ENCODE assay signal across 33 mouse cellular contexts in genomic region chr10:63098191-63098590, GRCm38 (mm10). TPM values are rescaled to one million over a fixed set of nuclear protein-coding genes. Genes with fewer than 3 reads are reported as not detected.
"Had no signal": no experiment of that assay in that cellular context is flagged by ENCODE, and none has a peak within 500 bp of the region (broad histone marks: within the 10 kb centered on the region; RNA-seq: fewer than 3 reads in every experiment).

No protein-coding gene starts in this region.

- H3K9ac ChIP-seq: limb, embryonic 12.5 days; limb, embryonic 13.5 days; limb, embryonic 15.5 days; liver, embryonic 12.5 days; liver, embryonic 13.5 days; liver, embryonic 14.5 days; liver, embryonic 15.5 days; liver, postnatal 0 days; lung, embryonic 14.5 days; lung, embryonic 15.5 days; midbrain, embryonic 12.5 days; midbrain, embryonic 13.5 days; midbrain, embryonic 15.5 days had no signal

- H3K27ac ChIP-seq: limb, embryonic 10.5 days; limb, embryonic 12.5 days; limb, embryonic 13.5 days; limb, embryonic 15.5 days; liver, embryonic 12.5 days; liver, embryonic 13.5 days; liver, embryonic 14.5 days; liver, embryonic 15.5 days; lung, embryonic 15.5 days; macrophage; midbrain, embryonic 10.5 days; midbrain, embryonic 12.5 days; midbrain, embryonic 13.5 days; midbrain, embryonic 15.5 days had no signal

- ATAC-seq: liver, embryonic 12.5 days; liver, postnatal 0 days; lung, postnatal 0 days; midbrain, embryonic 13.5 days; midbrain, embryonic 15.5 days; midbrain, embryonic 16.5 days had no signal

- DNase-seq: left cerebral cortex, postnatal 4 days; liver; liver, embryonic 13.5 days; liver, postnatal 0 days; lung, adult 18-20 months; lung, adult 2 months; lung, embryonic 14.5 days; lung, postnatal 10 days; lung, postnatal 14 days; lung, postnatal 36 days; midbrain, embryonic 14.5 days had no signal

- H3K4me2 ChIP-seq: limb, embryonic 12.5 days; limb, embryonic 13.5 days; limb, embryonic 15.5 days; liver, embryonic 11.5 days; liver, embryonic 12.5 days; liver, embryonic 13.5 days; liver, embryonic 15.5 days; lung, embryonic 14.5 days; lung, embryonic 15.5 days; midbrain, embryonic 11.5 days; midbrain, embryonic 12.5 days; midbrain, embryonic 13.5 days; midbrain, embryonic 15.5 days had no signal

- H3K36me3 ChIP-seq: limb, embryonic 10.5 days; limb, embryonic 12.5 days; limb, embryonic 13.5 days; limb, embryonic 15.5 days; liver, embryonic 12.5 days; liver, embryonic 13.5 days; liver, embryonic 15.5 days; lung, embryonic 15.5 days; midbrain, embryonic 10.5 days; midbrain, embryonic 12.5 days; midbrain, embryonic 13.5 days; midbrain, embryonic 15.5 days had no signal

- H3K4me3 ChIP-seq: limb, embryonic 10.5 days; limb, embryonic 12.5 days; limb, embryonic 13.5 days; limb, embryonic 15.5 days; liver, embryonic 12.5 days; liver, embryonic 13.5 days; liver, embryonic 15.5 days; lung, embryonic 15.5 days; megakaryocyte, embryonic 14.5 days; midbrain, embryonic 10.5 days; midbrain, embryonic 12.5 days; midbrain, embryonic 13.5 days; midbrain, embryonic 15.5 days; myocyte had no signal

- H3K9me3 ChIP-seq: limb, embryonic 10.5 days; limb, embryonic 12.5 days; limb, embryonic 13.5 days; limb, embryonic 15.5 days; liver, embryonic 12.5 days; liver, embryonic 13.5 days; liver, embryonic 15.5 days; lung, embryonic 15.5 days; midbrain, embryonic 10.5 days; midbrain, embryonic 12.5 days; midbrain, embryonic 13.5 days; midbrain, embryonic 15.5 days had no signal

RNA-seq across cellular contexts. Expression of gene Atoh7, which starts 1.3 kb away (rescaled TPM):
- polyA plus RNA-seq: limb, embryonic 15.5 days; liver, adult 2 months; liver, embryonic 11.5 days; liver, embryonic 12.5 days; liver, embryonic 13.5 days; liver, embryonic 15.5 days; liver, embryonic 16.5 days; lung, adult 2 months; lung, embryonic 15.5 days; lung, embryonic 16.5 days; lung, postnatal 0 days; macrophage; myocyte had no signal

RNA-seq across cellular contexts. Expression of gene Pbld1, which starts 38.2 kb away (rescaled TPM):
- polyA plus RNA-seq: macrophage had no signal
